Mouse (Mus musculus) C2C12 (cell line): ENCODE measurements around the gene Brpf1.

Source experiments
- CTCF ChIP-seq: IDR thresholded peaks from one replicate; pipeline ENCODE4 v1.5.1; 2011; ENCODE audit not compliant: control insufficient read depth, insufficient read depth, insufficient read length
- MYOD1 ChIP-seq: IDR thresholded peaks from one replicate; pipeline ENCODE4 v1.6.1; 2011; ENCODE audit warnings: low read depth; ENCODE audit not compliant: control insufficient read depth, insufficient read length

DNA sequence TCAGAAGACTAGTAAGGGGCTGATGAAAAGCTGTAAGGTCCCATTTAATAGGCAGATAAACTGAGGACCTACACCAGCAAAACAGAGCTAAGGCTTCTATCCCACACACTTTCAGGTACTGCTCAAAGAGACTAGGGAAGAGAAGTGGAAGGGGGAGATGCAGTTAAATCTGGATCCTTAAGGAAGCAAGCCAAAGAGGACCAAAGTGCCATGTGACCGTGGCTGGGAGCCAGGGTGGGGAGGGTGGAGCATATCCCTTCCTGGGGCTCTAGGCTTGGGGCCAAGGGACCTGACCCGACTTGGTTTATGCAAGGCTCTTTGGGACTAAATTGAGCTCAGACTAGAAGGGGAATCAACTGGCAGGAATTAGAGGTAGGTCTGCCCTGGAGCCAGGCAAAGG is 37.4 kb downstream of the Brpf1 start:
- TF ChIP-seq CTCF (no peak), MYOD1 (no peak)
